Mouse (Mus musculus) adrenal gland, adult 18-20 months (tissue): Measurements from ENCODE around the gene Scd3. TPM values are rescaled to one million over a fixed set of nuclear protein-coding genes. Genes with fewer than 3 reads are reported as not detected.

Experiments
- total RNA-seq, 2 experiments: library from RNA; stranded (reverse); gene quantifications; 1 replicate in 1 of 2; 2 replicates in 1 of 2; pipeline ENCODE4 v1.2.3; 2021

The Scd3 gene
- total RNA-seq, 2 experiments from 2014 or later, result 0.22 TPM; not detected in 1

Other genes starting within 250 kb of the Scd3 start
- gene Cpn1, start 216.7 kb upstream of the Scd3 start, total RNA-seq, result not detected
- gene Cyp2c23, start 174.1 kb upstream of the Scd3 start, total RNA-seq, result 1 to 10 TPM in 1 of 2 experiments, under 1 TPM in 1; 0.32 to 1.2 TPM
- gene Erlin1, start 133.5 kb upstream of the Scd3 start, total RNA-seq, result 10 to 100 TPM; 17.7 to 28.0 TPM
- gene Chuk, start 95.8 kb upstream of the Scd3 start, total RNA-seq, result 10 to 100 TPM; 44.5 to 94.4 TPM
- gene Cwf19l1, start 67.4 kb upstream of the Scd3 start, total RNA-seq, result 10 to 100 TPM; 15.7 to 27.6 TPM
- 10 to 100 TPM; 27.4 to 32.9 TPM for gene Bloc1s2, start 56.8 kb upstream of the Scd3 start, total RNA-seq
- not detected for gene Pkd2l1, start 10.8 kb upstream of the Scd3 start, total RNA-seq
- 100 to 1,000 TPM; 836 to 847 TPM for gene Scd2, start 90.4 kb downstream of the Scd3 start, total RNA-seq
- gene Scd4, start 129.8 kb downstream of the Scd3 start, total RNA-seq, result 10 to 100 TPM in 1 of 2 experiments, 1 to 10 TPM in 1; 5.2 to 15.0 TPM
- gene Scd1, start 204.6 kb downstream of the Scd3 start, total RNA-seq, result over 10,000 TPM in 1 of 2 experiments, 1,000 to 10,000 TPM in 1; 1,926 to 12,846 TPM